Mouse (Mus musculus) bone marrow macrophage, adult 2 months (primary cell): Measurements from ENCODE around the gene Spdef.

Experiments used
- CTCF ChIP-seq: IDR thresholded peaks from 2 replicates; pipeline ENCODE4 v1.5.1; 2012; ENCODE audit warnings: low read depth, mild to moderate bottlenecking, low read length, moderate library complexity
- POLR2A ChIP-seq: IDR thresholded peaks from 2 replicates; pipeline ENCODE4 v1.6.1; 2012; ENCODE audit warnings: mild to moderate bottlenecking, low read depth, low read length, borderline replicate concordance

- TF ChIP-seq CTCF (no peak), POLR2A (no peak)
These were observed 23.1 kb downstream of the Spdef start for GRCm38 (mm10) chr17:27705661-27706060.
